Mouse (Mus musculus) testis, adult 2 months (tissue): ENCODE results near the gene Myo6.

Experiments used
- CTCF ChIP-seq: fragments of 200-500 bp; IDR thresholded peaks from 2 replicates; pipeline ENCODE4 v1.5.1; 2012; ENCODE audit warnings: low read depth, mild to moderate bottlenecking, inconsistent platforms, low read length, moderate library complexity; ENCODE audit not compliant: control insufficient read depth, insufficient read depth, insufficient replicate concordance
- POLR2A ChIP-seq: fragments of 200-500 bp; IDR thresholded peaks from 2 replicates; pipeline ENCODE4 v1.6.1; 2012; ENCODE audit warnings: low read depth, mild to moderate bottlenecking, inconsistent platforms, low read length, moderate library complexity; ENCODE audit not compliant: control insufficient read depth

DNA sequence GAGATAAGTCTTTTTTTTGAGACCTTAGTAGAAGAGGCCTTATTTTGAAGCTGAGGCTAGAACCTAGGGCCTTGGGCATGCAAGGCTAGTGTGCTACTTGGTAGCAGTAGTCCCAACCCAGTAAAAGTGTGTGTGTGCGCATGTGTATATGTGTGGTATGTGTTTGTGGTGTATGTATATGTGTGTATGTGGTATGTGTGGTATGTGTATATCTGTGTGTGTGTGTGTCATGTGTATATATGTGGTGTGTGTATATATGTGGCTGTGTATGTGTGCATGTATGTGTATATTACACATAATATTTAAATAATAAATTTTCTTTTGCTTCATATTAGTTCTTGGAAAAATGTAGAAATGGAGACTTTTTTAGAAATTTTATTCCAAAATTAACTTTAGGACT lies 115.9 kb downstream of the Myo6 start:
- TF ChIP-seq CTCF (no peak), POLR2A (no peak)
